19 mouse cellular contexts compared by ENCODE assay signal in genomic region chr16:91496766-91497165, GRCm38 (mm10).
"Had no signal": no experiment of that assay in that cellular context is flagged by ENCODE, and none has a peak within 500 bp of the region (broad histone marks: within the 10 kb centered on the region; RNA-seq: fewer than 3 reads in every experiment).

No protein-coding gene starts in this region.

- H3K9ac ChIP-seq: liver, embryonic 15.5 days; liver, postnatal 0 days; lung, embryonic 15.5 days; midbrain, embryonic 13.5 days; midbrain, embryonic 15.5 days; neural tube, embryonic 12.5 days had no signal

- H3K4me1 ChIP-seq: lung, embryonic 15.5 days; megakaryocyte, embryonic 14.5 days; midbrain, embryonic 13.5 days; midbrain, embryonic 15.5 days; neural tube, embryonic 12.5 days had no signal

- H3K4me2 ChIP-seq: liver, embryonic 15.5 days; lung, embryonic 15.5 days; midbrain, embryonic 13.5 days; midbrain, embryonic 15.5 days; neural tube, embryonic 12.5 days had no signal

- H3K27ac ChIP-seq: liver, embryonic 15.5 days; lung, embryonic 15.5 days; macrophage; midbrain, embryonic 13.5 days; midbrain, embryonic 15.5 days; neural tube, embryonic 12.5 days had no signal

- H3K9me3 ChIP-seq: liver, embryonic 15.5 days; lung, embryonic 15.5 days; megakaryocyte, embryonic 14.5 days; midbrain, embryonic 13.5 days; midbrain, embryonic 15.5 days; neural tube, embryonic 12.5 days had no signal

- H3K27me3 ChIP-seq: liver, embryonic 15.5 days; lung, embryonic 15.5 days; megakaryocyte, embryonic 14.5 days; midbrain, embryonic 13.5 days; midbrain, embryonic 15.5 days; neural tube, embryonic 12.5 days had no signal

- ATAC-seq: liver, postnatal 0 days; lung, postnatal 0 days; midbrain, embryonic 13.5 days; midbrain, embryonic 15.5 days had no signal

- H3K4me3 ChIP-seq: liver, embryonic 15.5 days; lung, embryonic 15.5 days; midbrain, embryonic 13.5 days; midbrain, embryonic 15.5 days; neural tube, embryonic 12.5 days had no signal

- DNase-seq: liver, postnatal 0 days; lung, adult 2 months; lung, postnatal 14 days; retina, postnatal 1 day; right cerebral cortex, adult 18-20 months; right cerebral cortex, postnatal 25 days; right cerebral cortex, postnatal 4 days; spleen, adult 18-20 months; thymus, adult 18-20 months; thymus, postnatal 14 days; thymus, postnatal 36 days had no signal
